Mouse (Mus musculus): Measurements from ENCODE around the gene Pon3.

- TF ChIP-seq POLR2A (IDR thresholded peaks at IDR 0.05; ENCODE audit: borderline replicate concordance, extremely low read depth, insufficient read depth, insufficient read length, poor library complexity, severe bottlenecking) (no peak), CTCF (IDR thresholded peaks at IDR 0.05; ENCODE audit: borderline replicate concordance, extremely low read depth, insufficient read depth, insufficient read length) (no peak)
Observed at GRCm38 (mm10) chr6:5296067-5296466, 40.0 kb upstream of the Pon3 start.
